Mouse (Mus musculus): ENCODE data around the gene Olfml2b. TPM values are rescaled to one million over a fixed set of nuclear protein-coding genes. Genes with fewer than 3 reads are reported as not detected.

Olfml2b gene
- polyA plus RNA-seq, 1 experiment, result not detected

- no peaks in the 10 kb centered on the region for H3K36me3 ChIP-seq (replicated peaks; ENCODE audit: low read length)
- H3K9me3 ChIP-seq, result peaks cover 10% of the 10 kb centered on the region
- no peak for TF ChIP-seq GATA1 (IDR thresholded peaks at IDR 0.05; ENCODE audit: borderline replicate concordance, low read length)
- TF ChIP-seq FLI1 (IDR thresholded peaks at IDR 0.05; ENCODE audit: low read length), result no peak
- H3K4me1 ChIP-seq, result peaks cover 14% of the 10 kb centered on the region
- H3K4me3 ChIP-seq (replicated peaks), result no peak overlapping the region
- peaks cover 75% of the 10 kb centered on the region for H3K27me3 ChIP-seq (replicated peaks)
Measured at GRCm38 (mm10) chr1:170645896-170646605, 1.7 kb downstream of the Olfml2b start.

- Histone ChIP-seq H3K27me3 (replicated peaks) (peaks cover 77% of the 10 kb centered on the region), H3K4me3 (replicated peaks) (no peak overlapping the region), H3K9me3 (peaks cover 4% of the 10 kb centered on the region), H3K36me3 (replicated peaks; ENCODE audit: low read length) (no peaks in the 10 kb centered on the region), H3K4me1 (peaks cover 14% of the 10 kb centered on the region)
- TF ChIP-seq GATA1 (IDR thresholded peaks at IDR 0.05; ENCODE audit: borderline replicate concordance, low read length) (no peak), FLI1 (IDR thresholded peaks at IDR 0.05; ENCODE audit: low read length) (no peak)
Measured at GRCm38 (mm10) chr1:170646606-170647287, 2.4 kb downstream of the Olfml2b start.

GRCm38 (mm10) chr1:170647381-170647780, 3.0 kb downstream of the Olfml2b start:
- Histone ChIP-seq H3K9me3 (peaks cover 4% of the 10 kb centered on the region; the same call in 1 of the 2 replicates), H3K4me3 (replicated peaks) (no peak overlapping the region), H3K27me3 (replicated peaks) (peaks cover 78% of the 10 kb centered on the region), H3K4me1 (peaks cover 14% of the 10 kb centered on the region), H3K36me3 (replicated peaks; ENCODE audit: low read length) (no peaks in the 10 kb centered on the region)
- TF ChIP-seq GATA1 (IDR thresholded peaks at IDR 0.05; ENCODE audit: borderline replicate concordance, low read length) (no peak), FLI1 (IDR thresholded peaks at IDR 0.05; ENCODE audit: low read length) (no peak)

- H3K4me3 ChIP-seq (replicated peaks), result no peak overlapping the region
- H3K36me3 ChIP-seq (replicated peaks; ENCODE audit: low read length), result no peaks in the 10 kb centered on the region
- H3K4me1 ChIP-seq, result peaks cover 14% of the 10 kb centered on the region
- H3K27me3 ChIP-seq (replicated peaks), result peaks cover 78% of the 10 kb centered on the region
- TF ChIP-seq GATA1 (IDR thresholded peaks at IDR 0.05; ENCODE audit: borderline replicate concordance, low read length), result no peak
- peaks cover 8% of the 10 kb centered on the region; the same call in 1 of the 2 replicates for H3K9me3 ChIP-seq
Measured at GRCm38 (mm10) chr1:170647971-170648514, 3.7 kb downstream of the Olfml2b start.

- Histone ChIP-seq H3K4me3 (replicated peaks) (no peak overlapping the region), H3K36me3 (replicated peaks; ENCODE audit: low read length) (no peaks in the 10 kb centered on the region), H3K4me1 (no peaks in the 10 kb centered on the region), H3K9me3 (peaks cover 8% of the 10 kb centered on the region; the same call in 1 of the 2 replicates), H3K27me3 (replicated peaks) (peaks cover 69% of the 10 kb centered on the region)
- TF ChIP-seq GATA1 (IDR thresholded peaks at IDR 0.05; ENCODE audit: borderline replicate concordance, low read length), result no peak
- TF ChIP-seq FLI1 (IDR thresholded peaks at IDR 0.05; ENCODE audit: low read length), result no peak
Measured at GRCm38 (mm10) chr1:170651046-170651723, 6.9 kb downstream of the Olfml2b start.

GRCm38 (mm10) chr1:170651989-170652740, 7.8 kb downstream of the Olfml2b start:
- Histone ChIP-seq H3K36me3 (replicated peaks; ENCODE audit: low read length) (no peaks in the 10 kb centered on the region), H3K9me3 (peaks cover 8% of the 10 kb centered on the region; the same call in 1 of the 2 replicates), H3K4me3 (replicated peaks) (no peak overlapping the region), H3K4me1 (no peaks in the 10 kb centered on the region), H3K27me3 (replicated peaks) (peaks cover 70% of the 10 kb centered on the region)
- no peak for TF ChIP-seq GATA1 (IDR thresholded peaks at IDR 0.05; ENCODE audit: borderline replicate concordance, low read length)
- TF ChIP-seq FLI1 (IDR thresholded peaks at IDR 0.05; ENCODE audit: low read length), result no peak

GRCm38 (mm10) chr1:170655280-170655917, 11.1 kb downstream of the Olfml2b start:
- H3K9me3 ChIP-seq, result peaks cover 8% of the 10 kb centered on the region; the same call in 1 of the 2 replicates
- TF ChIP-seq FLI1 (IDR thresholded peaks at IDR 0.05; ENCODE audit: low read length) (no peak), GATA1 (IDR thresholded peaks at IDR 0.05; ENCODE audit: borderline replicate concordance, low read length) (no peak)
- H3K36me3 ChIP-seq (replicated peaks; ENCODE audit: low read length), result no peaks in the 10 kb centered on the region
- no peak overlapping the region for H3K4me3 ChIP-seq (replicated peaks)
- no peaks in the 10 kb centered on the region for H3K4me1 ChIP-seq
- peaks cover 57% of the 10 kb centered on the region for H3K27me3 ChIP-seq (replicated peaks)

- TF ChIP-seq FLI1 (IDR thresholded peaks at IDR 0.05; ENCODE audit: low read length) (no peak), GATA1 (IDR thresholded peaks at IDR 0.05; ENCODE audit: borderline replicate concordance, low read length) (no peak)
- H3K4me1 ChIP-seq, result no peaks in the 10 kb centered on the region
- H3K4me3 ChIP-seq (replicated peaks), result no peak overlapping the region
- H3K36me3 ChIP-seq (replicated peaks; ENCODE audit: low read length), result no peaks in the 10 kb centered on the region
- H3K9me3 ChIP-seq, result peaks cover 8% of the 10 kb centered on the region; the same call in 1 of the 2 replicates
- H3K27me3 ChIP-seq (replicated peaks), result peaks cover 53% of the 10 kb centered on the region
Measured at GRCm38 (mm10) chr1:170656518-170657227, 12.3 kb downstream of the Olfml2b start.
